Mouse (Mus musculus) liver, embryonic 13.5 days (tissue): Measurements from ENCODE around the gene Olfr347. TPM values are rescaled to one million over a fixed set of nuclear protein-coding genes. Genes with fewer than 3 reads are reported as not detected.

ENCODE experiments used
- ATAC-seq: fragments of 200-750 bp; cut with Nextera tagmentation; 2 replicates; pipeline ENCODE4 v1.8.0; 2017; ENCODE audit warnings: low read depth, mild to moderate bottlenecking, moderate number of reproducible peaks, moderate library complexity
- DNase-seq: peaks from one replicate; pipeline ENCODE4 v3.0.0; 2022
- H3K27ac ChIP-seq: fragments of 300-500 bp; sonication (generic); 2 replicates; pipeline ENCODE4 v1.5.1; 2015; ENCODE audit warnings: moderate library complexity, mild to moderate bottlenecking, inconsistent platforms
- H3K27me3 ChIP-seq: fragments of 300-500 bp; sonication (generic); 2 replicates; pipeline ENCODE4 v1.6.1; 2015; ENCODE audit warnings: mild to moderate bottlenecking, inconsistent platforms
- H3K36me3 ChIP-seq: fragments of 300-500 bp; sonication (generic); 2 replicates; pipeline ENCODE4 v1.6.1; 2015; ENCODE audit warnings: mild to moderate bottlenecking, inconsistent platforms
- H3K4me1 ChIP-seq: fragments of 300-500 bp; sonication (generic); replicated peaks from 2 replicates; pipeline ENCODE4 v1.6.1; 2015; ENCODE audit warnings: inconsistent platforms
- H3K4me2 ChIP-seq: fragments of 300-500 bp; sonication (generic); 2 replicates; pipeline ENCODE4 v1.6.1; 2015; ENCODE audit warnings: inconsistent platforms, mild to moderate bottlenecking, moderate library complexity
- H3K4me3 ChIP-seq: fragments of 300-500 bp; sonication (generic); replicated peaks from 2 replicates; pipeline ENCODE4 v1.5.1; 2015; ENCODE audit warnings: mild to moderate bottlenecking, inconsistent platforms
- H3K9ac ChIP-seq: fragments of 300-500 bp; sonication (generic); 2 replicates; pipeline ENCODE4 v1.6.1; 2015; ENCODE audit warnings: mild to moderate bottlenecking, inconsistent platforms
- H3K9me3 ChIP-seq: fragments of 300-500 bp; sonication (generic); replicated peaks from 2 replicates; pipeline ENCODE4 v1.6.1; 2016; ENCODE audit warnings: inconsistent platforms
- WGBS: fragments of 180-500 bp; shearing (Covaris S2); methylation state at CpG from one replicate; pipeline ENCODE4 v1.1.7; 2015; ENCODE audit not compliant: insufficient replicate concordance; 5-methylcytosine and 5-hydroxymethylcytosine counted together
- polyA plus RNA-seq: library from polyadenylated mRNA; unstranded; fragments of >200 nt; fragmentation: Nextera tagmentation; extraction: Ambion mirVana; gene quantifications from 2 replicates; pipeline ENCODE4 v1.2.1, GENCODE M21; 2015

Gene Olfr347
- polyA plus RNA-seq: not detected in 2 replicates

- ATAC-seq (no peak), DNase-seq (no peak)
- Histone ChIP-seq H3K4me3 (no peak within 1 kb of the TSS), H3K9me3 (no peaks in the 10 kb centered on the region), H3K9ac (no peak within 1 kb of the TSS), H3K36me3 (no peaks in the 10 kb centered on the region), H3K4me1 (no peaks in the 10 kb centered on the region), H3K4me2 (no peak within 1 kb of the TSS), H3K27ac (no peak within 1 kb of the TSS), H3K27me3 (no peaks in the 10 kb centered on the region)
These were observed at the start of gene Olfr347 for GRCm38 (mm10) chr2:36731602-36732001. Olfr347 (plus strand) TSS chr2:36731902.

- DNase-seq (no peak), ATAC-seq (no peak)
- H3K4me1 ChIP-seq: no peaks in the 10 kb centered on the region
- 62% methylated on average over 1 of the region's 1 CpGs for WGBS
- H3K9ac ChIP-seq: no peak within 1 kb of the TSS
- H3K27ac ChIP-seq: no peak within 1 kb of the TSS
- no peaks in the 10 kb centered on the region for H3K27me3 ChIP-seq
- no peak within 1 kb of the TSS for H3K4me3 ChIP-seq
- H3K4me2 ChIP-seq: no peak within 1 kb of the TSS
- H3K36me3 ChIP-seq: no peaks in the 10 kb centered on the region
- H3K9me3 ChIP-seq: no peaks in the 10 kb centered on the region
These were observed 46.2 kb upstream of the Olfr347 start, which contains the start of gene Olfr346 for GRCm38 (mm10) chr2:36685488-36685887. Olfr346 (plus strand) TSS chr2:36685788.

GRCm38 (mm10) chr2:36736226-36736625, 4.5 kb downstream of the Olfr347 start:
- no peak overlapping the region for H3K4me3 ChIP-seq
- H3K9me3 ChIP-seq: no peaks in the 10 kb centered on the region
- no peaks in the 10 kb centered on the region for H3K4me1 ChIP-seq
- ATAC-seq (no peak), DNase-seq (no peak)
- H3K27ac ChIP-seq: no peak overlapping the region
- no peaks in the 10 kb centered on the region for H3K27me3 ChIP-seq
- H3K4me2 ChIP-seq: no peak overlapping the region
- no peak overlapping the region for H3K9ac ChIP-seq
- 37% methylated on average over 3 of the region's 3 CpGs for WGBS
- H3K36me3 ChIP-seq: no peaks in the 10 kb centered on the region

GRCm38 (mm10) chr2:36783976-36784375, 52.3 kb downstream of the Olfr347 start, which contains the start of gene Olfr348:
Olfr348 (plus strand) TSS chr2:36784276.
- H3K4me3 ChIP-seq: no peak within 1 kb of the TSS
- no peak for DNase-seq
- H3K4me2 ChIP-seq: no peak within 1 kb of the TSS
- no peak for ATAC-seq
- no peak within 1 kb of the TSS for H3K9ac ChIP-seq
- H3K36me3 ChIP-seq: no peaks in the 10 kb centered on the region
- WGBS: 57% methylated on average over 2 of the region's 2 CpGs
- no peaks in the 10 kb centered on the region for H3K4me1 ChIP-seq
- H3K27ac ChIP-seq: no peak within 1 kb of the TSS
- H3K9me3 ChIP-seq: no peaks in the 10 kb centered on the region; the same call in 1 of the 2 replicates
- no peaks in the 10 kb centered on the region for H3K27me3 ChIP-seq

Other genes starting within 250 kb of the Olfr347 start
- gene Olfr341, start 249.4 kb upstream of the Olfr347 start, polyA plus RNA-seq: not detected in 2 replicates
- not detected in 2 replicates for gene Olfr342, start 206.9 kb upstream of the Olfr347 start, polyA plus RNA-seq
- gene Olfr344, start 165.2 kb upstream of the Olfr347 start, polyA plus RNA-seq: not detected in 2 replicates
- gene Olfr345, start 91.9 kb upstream of the Olfr347 start, polyA plus RNA-seq: not detected in 2 replicates
- not detected in 2 replicates for gene Olfr346, start 46.1 kb upstream of the Olfr347 start, polyA plus RNA-seq
- gene Olfr348, start 52.4 kb downstream of the Olfr347 start, polyA plus RNA-seq: not detected in 2 replicates
- not detected in 2 replicates for gene Olfr50, start 58.6 kb downstream of the Olfr347 start, polyA plus RNA-seq
- not detected in 2 replicates for gene Olfr3, start 85.1 kb downstream of the Olfr347 start, polyA plus RNA-seq
- not detected in 2 replicates for gene Olfr350, start 114.4 kb downstream of the Olfr347 start, polyA plus RNA-seq
- not detected in 2 replicates for gene Olfr351, start 130.8 kb downstream of the Olfr347 start, polyA plus RNA-seq
- gene Olfr352, start 136.6 kb downstream of the Olfr347 start, polyA plus RNA-seq: not detected in 2 replicates
- not detected in 2 replicates for gene Olfr353, start 161.0 kb downstream of the Olfr347 start, polyA plus RNA-seq
- gene Olfr354, start 173.8 kb downstream of the Olfr347 start, polyA plus RNA-seq: not detected in 2 replicates
- not detected in 2 replicates for gene Olfr355, start 197.0 kb downstream of the Olfr347 start, polyA plus RNA-seq
- gene Olfr356, start 205.2 kb downstream of the Olfr347 start, polyA plus RNA-seq: not detected in 2 replicates